Mouse (Mus musculus): ENCODE results near the gene Ric8a. TPM values are rescaled to one million over a fixed set of nuclear protein-coding genes. Genes with fewer than 3 reads are reported as not detected.
"Not testable (repeated sequence)": the region's sequence is repeated elsewhere in the genome, so short reads cannot be mapped to it uniquely, and the experiment has no call there.

The Ric8a gene
- polyA plus RNA-seq, 1 experiment from 2014 or later = 69.2 TPM

DNA sequence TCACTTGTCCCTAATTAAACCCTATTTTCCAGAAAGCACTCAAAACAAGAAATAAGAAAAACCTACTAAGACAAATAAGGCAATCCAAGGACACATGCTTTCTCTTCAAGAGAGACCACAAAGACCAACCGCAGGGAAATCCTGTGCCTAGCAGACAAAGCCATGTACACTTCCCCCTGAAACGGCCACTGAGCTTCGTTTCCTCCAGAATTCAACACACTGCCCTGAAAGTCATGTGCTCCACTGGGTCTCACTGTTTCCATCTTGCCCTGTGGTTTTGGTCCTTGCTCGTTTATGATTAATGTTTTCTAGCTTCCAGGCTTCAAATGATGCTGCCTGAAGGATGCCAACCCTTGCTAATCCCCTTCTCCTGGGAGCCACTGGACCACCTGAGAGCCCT, 17.5 kb downstream of the Ric8a start:
- 85% methylated on average over 4 of the region's 4 CpGs for WGBS
- Histone ChIP-seq H3K4me1 (no peaks in the 10 kb centered on the region), H3K4me3 (no peak overlapping the region), H3K27me3 (no peaks in the 10 kb centered on the region), H3K36me3 (peaks cover 30% of the 10 kb centered on the region), H3K9me3 (no peaks in the 10 kb centered on the region), H3K27ac (no peak overlapping the region), H3K4me2 (replicated peaks) (no peak overlapping the region), H3K9ac (no peak overlapping the region)
- ATAC-seq (ENCODE audit: insufficient number of reproducible peaks, insufficient read depth, low FRiP score, low TSS enrichment) = no peak

DNA sequence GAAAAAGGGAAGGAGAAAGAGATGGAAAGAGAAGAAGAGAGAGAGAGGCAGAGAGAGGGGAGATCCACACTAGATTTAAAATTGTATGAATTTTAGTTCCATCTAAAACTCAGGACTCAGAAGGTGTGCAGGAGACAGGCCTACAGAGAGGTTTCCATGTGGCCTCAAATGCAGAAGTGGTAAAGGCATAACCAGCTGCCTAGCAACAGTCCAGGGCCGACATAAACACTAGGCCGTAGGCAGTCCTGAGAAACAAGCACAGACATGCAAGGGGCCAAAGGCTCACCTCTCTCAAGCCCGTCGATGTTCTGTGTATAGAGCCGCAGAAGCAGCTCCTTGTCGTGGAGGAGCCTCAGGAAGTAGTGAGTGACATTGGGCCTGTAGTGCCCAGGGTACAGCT, 20.6 kb downstream of the Ric8a start:
- H3K36me3 ChIP-seq = peaks cover 29% of the 10 kb centered on the region
- H3K27ac ChIP-seq = no peak overlapping the region
- H3K27me3 ChIP-seq = no peaks in the 10 kb centered on the region
- H3K4me1 ChIP-seq = peaks cover 7% of the 10 kb centered on the region; the same call in 1 of the 2 replicates
- WGBS = 86% methylated on average over 6 of the region's 6 CpGs
- no peak for ATAC-seq (ENCODE audit: insufficient number of reproducible peaks, insufficient read depth, low FRiP score, low TSS enrichment)
- H3K9me3 ChIP-seq = no peaks in the 10 kb centered on the region
- H3K4me3 ChIP-seq = no peak overlapping the region
- H3K4me2 ChIP-seq (replicated peaks) = no peak overlapping the region
- no peak overlapping the region; the same call in 1 of the 2 replicates for H3K9ac ChIP-seq

DNA sequence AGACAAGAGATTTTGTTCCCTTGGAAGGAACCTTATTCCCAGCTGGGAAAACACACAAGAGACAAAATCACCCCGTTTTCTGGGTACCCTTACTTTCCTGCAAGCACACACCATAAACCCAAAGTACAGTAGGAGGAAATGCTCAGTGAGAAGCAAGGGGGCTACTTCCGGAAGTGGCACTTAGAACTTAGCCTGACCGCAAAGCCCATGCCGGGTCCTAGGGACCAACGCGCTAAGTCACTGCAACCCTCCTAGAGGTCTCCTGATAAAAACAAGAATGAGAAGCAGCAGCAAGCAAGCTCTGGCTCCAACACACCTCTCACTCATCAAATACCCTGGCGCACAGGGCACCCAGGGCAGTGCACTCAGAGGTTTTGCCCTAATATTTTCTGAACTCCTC, 22.6 kb downstream of the Ric8a start:
- peaks cover 11% of the 10 kb centered on the region for H3K4me1 ChIP-seq

GRCm38 (mm10) chr7:140880419-140880818, 23.7 kb downstream of the Ric8a start:
- no peak overlapping the region for H3K4me3 ChIP-seq
- peak overlapping the region; percentile 59; the same call in 1 of the 2 replicates for H3K4me2 ChIP-seq (replicated peaks)
- 69% methylated on average over 3 of the region's 3 CpGs for WGBS

More for the DNA sequence above, 22.6 kb downstream of the Ric8a start:
- ATAC-seq (ENCODE audit: insufficient number of reproducible peaks, insufficient read depth, low FRiP score, low TSS enrichment) = no peak
- WGBS = 92% methylated on average over 7 of the region's 7 CpGs
- Histone ChIP-seq H3K4me3 (no peak overlapping the region), H3K9ac (no peak overlapping the region), H3K4me2 (replicated peaks) (no peak overlapping the region), H3K27ac (no peak overlapping the region), H3K36me3 (peaks cover 31% of the 10 kb centered on the region), H3K9me3 (no peaks in the 10 kb centered on the region), H3K27me3 (no peaks in the 10 kb centered on the region)

DNA sequence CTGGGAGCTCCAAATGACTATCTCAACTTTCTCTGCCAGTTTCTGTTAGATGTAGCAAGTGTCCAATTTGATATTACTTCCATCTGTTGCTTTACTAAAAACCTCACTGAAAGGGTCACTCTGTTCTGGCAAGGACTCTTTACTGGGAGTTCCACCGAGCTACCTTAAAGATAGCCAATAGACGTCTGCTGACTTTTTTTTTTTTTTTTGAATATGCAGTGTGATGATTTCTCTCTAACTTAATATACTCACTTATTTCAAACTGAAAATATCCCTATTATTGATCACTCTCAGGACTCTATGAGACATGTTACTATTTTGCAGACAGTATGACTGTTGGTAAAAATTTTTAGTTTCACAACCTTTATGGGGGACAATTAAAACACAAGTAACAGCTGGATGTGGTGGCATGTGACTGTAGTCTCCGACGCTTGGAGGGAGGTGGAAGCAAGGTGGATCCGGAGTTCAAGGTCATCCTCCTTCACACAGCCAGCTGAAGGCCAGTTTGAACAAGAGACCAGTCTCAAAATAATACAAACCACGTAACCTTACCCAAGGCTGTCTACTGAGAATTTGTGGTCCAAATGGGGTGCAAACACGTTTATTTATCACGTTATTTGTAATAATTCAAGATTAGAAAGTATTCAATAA, 24.2 kb downstream of the Ric8a start:
- H3K27me3 ChIP-seq = no peaks in the 10 kb centered on the region
- peaks cover 19% of the 10 kb centered on the region; the same call in 1 of the 2 replicates for H3K36me3 ChIP-seq
- H3K27ac ChIP-seq = no peak overlapping the region
- H3K9me3 ChIP-seq = no peaks in the 10 kb centered on the region
- H3K4me1 ChIP-seq = peaks cover 11% of the 10 kb centered on the region
- 24% methylated on average over 8 of the region's 8 CpGs for WGBS
- peak overlapping the region; percentile 77; the same call in 1 of the 2 replicates for H3K9ac ChIP-seq
- peak overlapping the region; percentile 85 for H3K4me3 ChIP-seq
- H3K4me2 ChIP-seq (replicated peaks) = peak overlapping the region; percentile 59
- no peak for ATAC-seq (ENCODE audit: insufficient number of reproducible peaks, insufficient read depth, low FRiP score, low TSS enrichment)

More at GRCm38 (mm10) chr7:140880419-140880818, 23.7 kb downstream of the Ric8a start:
- Histone ChIP-seq H3K27me3 (no peaks in the 10 kb centered on the region), H3K9ac (no peak overlapping the region), H3K27ac (no peak overlapping the region), H3K4me1 (peaks cover 11% of the 10 kb centered on the region), H3K36me3 (peaks cover 23% of the 10 kb centered on the region; the same call in 1 of the 2 replicates), H3K9me3 (no peaks in the 10 kb centered on the region)
- ATAC-seq (ENCODE audit: insufficient number of reproducible peaks, insufficient read depth, low FRiP score, low TSS enrichment) = no peak

GRCm38 (mm10) chr7:140881696-140882468, 25.1 kb downstream of the Ric8a start, which contains the start of the genes Psmd13 and Sirt3:
Psmd13 (plus strand) TSS chr7:140881968.
Sirt3 (minus strand) TSS chr7:140882309.
- WGBS = under 1% methylated on average over 58 of the region's 59 CpGs
- Histone ChIP-seq H3K9ac (peak within 1 kb of the TSS; percentile 77), H3K4me2 (replicated peaks) (peak within 1 kb of the TSS; percentile 59), H3K4me1 (peaks cover 11% of the 10 kb centered on the region), H3K4me3 (peak within 1 kb of the TSS; percentile 85), H3K27ac (peak within 1 kb of the TSS; percentile 87), H3K36me3 (peaks cover 16% of the 10 kb centered on the region), H3K9me3 (no peaks in the 10 kb centered on the region), H3K27me3 (no peaks in the 10 kb centered on the region)
- ATAC-seq (ENCODE audit: insufficient number of reproducible peaks, insufficient read depth, low FRiP score, low TSS enrichment) = peak; percentile 89

DNA sequence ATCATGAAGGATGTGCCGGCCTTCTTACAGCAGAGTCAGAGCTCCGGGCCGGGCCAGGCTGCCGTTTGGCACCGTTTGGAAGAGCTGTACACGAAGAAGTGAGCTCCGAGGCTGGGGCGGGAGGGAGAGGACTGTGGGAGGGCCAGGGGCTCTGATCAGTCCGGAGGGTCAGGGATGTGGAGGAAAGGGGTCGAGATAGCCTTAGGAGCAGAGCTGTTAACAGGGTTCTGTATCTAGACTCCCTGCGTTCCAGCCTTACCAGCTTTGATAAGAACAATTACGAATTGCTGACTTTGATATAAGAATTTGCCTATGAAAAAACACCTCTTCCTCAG, 25.7 kb downstream of the Ric8a start:
- peak overlapping the region; percentile 59 for H3K4me2 ChIP-seq (replicated peaks)
- ATAC-seq (ENCODE audit: insufficient number of reproducible peaks, insufficient read depth, low FRiP score, low TSS enrichment) = no peak
- H3K4me1 ChIP-seq = peaks cover 11% of the 10 kb centered on the region
- peak overlapping the region; percentile 77 for H3K9ac ChIP-seq
- H3K27me3 ChIP-seq = no peaks in the 10 kb centered on the region
- WGBS = under 1% methylated on average over 12 of the region's 12 CpGs
- H3K4me3 ChIP-seq = peak overlapping the region; percentile 85
- H3K27ac ChIP-seq = peak overlapping the region; percentile 52; the same call in 1 of the 2 replicates
- peaks cover 17% of the 10 kb centered on the region for H3K36me3 ChIP-seq
- no peaks in the 10 kb centered on the region for H3K9me3 ChIP-seq

GRCm38 (mm10) chr7:140890636-140891035, 33.9 kb downstream of the Ric8a start:
- H3K9ac ChIP-seq; H3K4me1 ChIP-seq; H3K27ac ChIP-seq; ATAC-seq (ENCODE audit: insufficient number of reproducible peaks, insufficient read depth, low FRiP score, low TSS enrichment); H3K9me3 ChIP-seq; H3K4me3 ChIP-seq; H3K27me3 ChIP-seq; H3K4me2 ChIP-seq (replicated peaks): not testable (repeated sequence)
- WGBS = 96% methylated on average over 16 of the region's 16 CpGs
- peaks cover 73% of the 10 kb centered on the region for H3K36me3 ChIP-seq

DNA sequence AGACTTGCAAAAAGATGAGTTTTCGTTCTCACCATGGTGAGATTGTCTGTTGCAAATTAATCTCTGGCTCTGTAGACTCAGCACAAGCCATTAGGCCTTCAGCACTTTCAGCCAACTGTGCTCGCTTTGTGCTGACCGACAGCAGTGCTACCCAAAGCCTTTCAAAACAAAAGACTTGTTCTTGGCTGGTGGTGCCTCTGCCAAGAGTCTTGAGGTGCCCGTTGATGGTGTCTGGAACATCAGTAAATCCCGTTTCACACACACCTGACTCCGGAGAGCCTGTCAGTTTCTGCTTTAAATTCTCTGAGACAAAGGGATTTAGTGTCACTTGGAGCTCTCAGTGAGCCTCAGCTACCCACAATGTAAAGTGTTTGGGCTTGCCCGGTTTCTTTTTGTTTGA, 37.3 kb downstream of the Ric8a start:
- WGBS = 87% methylated on average over 7 of the region's 7 CpGs
- H3K4me1 ChIP-seq = no peaks in the 10 kb centered on the region
- H3K9ac ChIP-seq = no peak overlapping the region
- no peak for ATAC-seq (ENCODE audit: insufficient number of reproducible peaks, insufficient read depth, low FRiP score, low TSS enrichment)
- H3K27ac ChIP-seq = no peak overlapping the region
- peaks cover 81% of the 10 kb centered on the region for H3K36me3 ChIP-seq
- no peak overlapping the region for H3K4me3 ChIP-seq
- H3K4me2 ChIP-seq (replicated peaks) = no peak overlapping the region
- no peaks in the 10 kb centered on the region for H3K9me3 ChIP-seq
- no peaks in the 10 kb centered on the region for H3K27me3 ChIP-seq

DNA sequence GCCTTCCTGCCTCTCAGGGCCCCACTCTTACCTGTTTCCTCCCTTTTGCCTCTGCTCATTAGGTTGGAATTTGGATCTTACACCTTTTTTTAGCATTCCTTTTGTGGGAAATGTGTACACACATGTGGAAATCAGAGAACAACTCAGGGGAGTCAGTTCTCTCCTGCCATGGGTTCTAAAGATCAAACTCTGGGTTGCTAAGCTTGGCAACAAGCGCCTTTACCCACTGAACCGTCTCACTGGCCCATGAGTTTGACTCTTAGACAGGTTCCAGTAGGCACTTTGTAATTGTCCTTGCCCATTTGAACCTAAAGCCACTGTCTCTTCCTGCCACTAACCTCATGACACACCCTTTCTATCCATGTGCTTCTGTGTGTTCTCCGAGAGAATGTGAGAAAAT, 37.9 kb downstream of the Ric8a start:
- H3K9me3 ChIP-seq = no peaks in the 10 kb centered on the region
- 92% methylated on average over 3 of the region's 3 CpGs for WGBS
- ATAC-seq (ENCODE audit: insufficient number of reproducible peaks, insufficient read depth, low FRiP score, low TSS enrichment) = no peak
- no peaks in the 10 kb centered on the region for H3K27me3 ChIP-seq
- no peak overlapping the region for H3K4me3 ChIP-seq
- no peak overlapping the region for H3K4me2 ChIP-seq (replicated peaks)
- H3K36me3 ChIP-seq = peaks cover 81% of the 10 kb centered on the region
- H3K4me1 ChIP-seq = no peaks in the 10 kb centered on the region
- no peak overlapping the region for H3K9ac ChIP-seq
- H3K27ac ChIP-seq = no peak overlapping the region

GRCm38 (mm10) chr7:140897863-140898262, 41.1 kb downstream of the Ric8a start:
- H3K4me1 ChIP-seq = peaks cover 4% of the 10 kb centered on the region; the same call in 1 of the 2 replicates
- WGBS = 77% methylated on average over 7 of the region's 7 CpGs
- no peak for ATAC-seq (ENCODE audit: insufficient number of reproducible peaks, insufficient read depth, low FRiP score, low TSS enrichment)

DNA sequence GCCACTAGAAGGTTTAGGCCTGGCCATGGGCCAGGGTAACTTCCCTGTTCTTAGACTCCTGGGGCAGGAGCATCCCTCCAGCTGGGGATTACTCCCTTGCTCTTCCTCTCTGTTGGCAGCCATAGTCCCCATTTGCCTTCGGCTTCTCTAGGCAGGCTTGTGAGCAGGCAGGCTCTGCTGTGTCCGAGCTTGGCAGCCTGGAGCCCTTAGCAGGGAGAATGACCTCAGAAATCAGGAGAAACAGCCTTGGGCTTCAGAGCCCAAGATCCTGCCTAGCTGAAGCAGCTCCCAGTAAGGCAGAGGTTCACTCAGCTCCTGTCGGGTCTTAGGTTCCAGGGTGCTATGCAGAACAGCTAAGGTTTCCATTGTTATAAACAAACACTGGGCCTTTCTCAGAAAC, 42.4 kb downstream of the Ric8a start:
- WGBS = 71% methylated on average over 3 of the region's 3 CpGs

More at GRCm38 (mm10) chr7:140897863-140898262, 41.1 kb downstream of the Ric8a start:
- H3K4me3 ChIP-seq = no peak overlapping the region
- H3K9ac ChIP-seq = no peak overlapping the region
- peaks cover 68% of the 10 kb centered on the region for H3K36me3 ChIP-seq
- no peak overlapping the region for H3K27ac ChIP-seq
- H3K9me3 ChIP-seq = no peaks in the 10 kb centered on the region
- H3K4me2 ChIP-seq (replicated peaks) = no peak overlapping the region
- no peaks in the 10 kb centered on the region for H3K27me3 ChIP-seq

More for the DNA sequence above, 42.4 kb downstream of the Ric8a start:
- Histone ChIP-seq H3K9ac (no peak overlapping the region), H3K9me3 (no peaks in the 10 kb centered on the region), H3K4me1 (peaks cover 4% of the 10 kb centered on the region; the same call in 1 of the 2 replicates), H3K27me3 (no peaks in the 10 kb centered on the region), H3K4me3 (no peak overlapping the region), H3K36me3 (peaks cover 56% of the 10 kb centered on the region), H3K27ac (no peak overlapping the region), H3K4me2 (replicated peaks) (no peak overlapping the region)
- no peak for ATAC-seq (ENCODE audit: insufficient number of reproducible peaks, insufficient read depth, low FRiP score, low TSS enrichment)
